8 mouse cellular contexts compared by ENCODE assay signal in the genomic region with DNA sequence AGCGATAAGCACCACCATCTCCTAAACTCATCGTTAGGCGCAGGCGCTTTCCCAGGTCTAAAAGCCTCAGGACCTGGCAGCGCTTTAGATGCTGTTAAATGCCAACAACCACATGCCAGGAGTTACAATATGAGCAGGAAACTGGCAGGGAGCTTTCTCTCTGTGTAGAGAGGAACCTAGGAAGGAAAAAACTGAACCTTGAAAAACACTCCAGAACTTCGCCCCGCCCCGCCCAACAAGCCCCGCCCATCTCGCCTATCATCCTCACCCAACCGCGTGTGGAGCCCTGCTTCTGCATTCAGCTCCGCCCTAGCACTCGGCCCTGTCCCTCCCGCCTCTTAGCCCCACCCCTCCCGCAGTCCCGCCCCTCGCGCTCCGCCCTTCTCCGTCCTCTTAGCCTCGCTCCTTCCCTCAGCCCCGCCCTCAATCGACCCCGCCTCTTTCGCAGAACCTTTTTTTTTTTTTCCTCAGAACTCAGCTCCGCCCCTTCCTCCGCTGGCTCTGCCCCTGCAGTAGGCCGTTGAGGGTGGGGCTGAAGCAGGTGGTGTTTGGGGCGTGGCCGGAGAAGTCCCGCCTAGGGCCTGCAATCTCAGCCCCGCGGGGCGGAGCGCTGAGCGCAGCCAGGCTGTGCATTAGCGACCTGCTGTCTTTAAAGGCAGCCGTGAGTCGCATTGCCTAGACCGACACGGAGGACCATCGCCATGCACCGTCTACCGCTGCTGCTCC. TPM values are rescaled to one million over a fixed set of nuclear protein-coding genes. Genes with fewer than 3 reads are reported as not detected.
A peak's percentile ranks its signal among the peaks of the same experiment; 100 is the strongest.
DNase-seq lines count a peak whose midpoint lies in the region; ATAC-seq lines count a peak whose summit lies in the region.

A gene (plus strand): TSS at position 653 of the 726 bp plus-strand sequence.

- no peaks in the 10 kb centered on the region for H3K27me3 ChIP-seq in hindbrain, embryonic 14.5 days (ENCODE audit: control insufficient read depth, insufficient read depth, low read length)

- H3K36me3 ChIP-seq in hindbrain, embryonic 14.5 days (replicated peaks; ENCODE audit: control insufficient read depth, insufficient read depth) = no peaks in the 10 kb centered on the region

- peak; percentile 95 for ATAC-seq in hindbrain, embryonic 14.5 days (ENCODE audit: low FRiP score)

- no peaks in the 10 kb centered on the region for H3K9me3 ChIP-seq in hindbrain, embryonic 14.5 days (ENCODE audit: control insufficient read depth, low read length)

- H3K4me1 ChIP-seq in hindbrain, embryonic 14.5 days (replicated peaks; ENCODE audit: control insufficient read depth, insufficient read depth, low read length) = peaks cover 4% of the 10 kb centered on the region; the same call in 1 of the 2 replicates

- peak within 1 kb of the TSS; percentile 56 for H3K4me3 ChIP-seq in hindbrain, embryonic 14.5 days (replicated peaks; ENCODE audit: low read length)

- H3K9ac ChIP-seq in hindbrain, embryonic 14.5 days = peak within 1 kb of the TSS; percentile 70

- peak within 1 kb of the TSS; percentile 44 for H3K27ac ChIP-seq in hindbrain, embryonic 14.5 days

- H3K4me2 ChIP-seq in hindbrain, embryonic 14.5 days (replicated peaks) = peak within 1 kb of the TSS; percentile 71

- WGBS in hindbrain, embryonic 14.5 days = 2% methylated on average over 45 of the region's 45 CpGs

- peak; percentile 97 for DNase-seq in R1 (ENCODE audit: low read depth, low spot score)
- DNase-seq in cerebellum, postnatal 25 days = peak; percentile 94 to 96
- DNase-seq in frontal cortex, postnatal 25 days (ENCODE audit: low spot score in 2 of 2) = peak; percentile 78 to 85
- DNase-seq in hindbrain, embryonic 14.5 days (ENCODE audit: low spot score) = peak; percentile 88
- DNase-seq in layer of hippocampus, postnatal 36 days = peak; percentile 92 to 94
- DNase-seq in lung, postnatal 36 days = peak; percentile 97
- DNase-seq in retina, postnatal 1 day = peak; percentile 98
- DNase-seq in urinary bladder, adult 18-20 months (ENCODE audit: low spot score in 2 of 2) = peak; percentile 91 to 95

RNA-seq across cellular contexts. Expression of the gene that starts here (rescaled TPM):
- 32.9 and 35.8 TPM in 2 replicates for polyA plus RNA-seq in hindbrain, embryonic 14.5 days (2014; fragmentation: Nextera tagmentation; extraction: Ambion mirVana)
- 10 to 100 TPM; 33.7 to 34.1 TPM for total RNA-seq in layer of hippocampus, postnatal 36 days (2021)

Comparison
In these comparisons a context has a peak if more than half of its experiments do, and no peak if none do; other contexts are left out.
1. Peak in every context shown above with its lines: DNase-seq, ATAC-seq, H3K4me3 ChIP-seq and H3K27ac ChIP-seq.